Mouse (Mus musculus) C2C12 (cell line): ENCODE measurements at regions not wholly inside any gene's neighbourhood (a gene's known extent, or its start where the extent isn't known, plus 50 kb on each side); places are given as distances from the start of the nearest gene placed in this dataset.

Experiments used
- H3K27me3 ChIP-seq: one replicate; pipeline ENCODE4 v1.6.1; 2011; ENCODE audit not compliant: control insufficient read depth, insufficient read depth, insufficient read length
- H3K36me3 ChIP-seq: one replicate; pipeline ENCODE4 v1.6.1; 2011; ENCODE audit not compliant: control insufficient read depth, insufficient read depth
- H3K4me3 ChIP-seq: one replicate; pipeline ENCODE4 v1.5.1; 2011; ENCODE audit warnings: mild to moderate bottlenecking, control low read depth; ENCODE audit not compliant: poor library complexity, insufficient read depth, severe bottlenecking
- H3K79me2 ChIP-seq: one replicate; pipeline ENCODE4 v1.6.1; 2011; ENCODE audit not compliant: control insufficient read depth, insufficient read depth
- H3K79me3 ChIP-seq: one replicate; pipeline ENCODE4 v1.6.1; 2011; ENCODE audit warnings: low read depth, control low read depth
- H3ac ChIP-seq: one replicate; pipeline ENCODE3; 2011; ENCODE audit warnings: low read depth; ENCODE audit not compliant: control insufficient read depth, insufficient read length
- CEBPB ChIP-seq: IDR thresholded peaks from one replicate; pipeline ENCODE4 v1.6.1; 2011; ENCODE audit warnings: low read depth, mild to moderate bottlenecking, control low read depth, moderate library complexity
- CTCF ChIP-seq: IDR thresholded peaks from one replicate; pipeline ENCODE4 v1.5.1; 2011; ENCODE audit not compliant: control insufficient read depth, insufficient read depth, insufficient read length
- FOSL1 ChIP-seq: IDR thresholded peaks from one replicate; pipeline ENCODE4 v1.8.0; 2011; ENCODE audit warnings: mild to moderate bottlenecking, low read length; ENCODE audit not compliant: poor library complexity, insufficient read depth, severe bottlenecking
- MAX ChIP-seq: IDR thresholded peaks from one replicate; pipeline ENCODE4 v1.6.1; 2011; ENCODE audit warnings: mild to moderate bottlenecking, control low read depth
- MYOD1 ChIP-seq: IDR thresholded peaks from one replicate; pipeline ENCODE4 v1.6.1; 2011; ENCODE audit warnings: low read depth; ENCODE audit not compliant: control insufficient read depth, insufficient read length
- MYOG ChIP-seq: IDR thresholded peaks from one replicate; pipeline ENCODE4 v1.6.1; 2011; ENCODE audit not compliant: control insufficient read depth, insufficient read length; ENCODE audit errors: extremely low read depth
- USF1 ChIP-seq: IDR thresholded peaks from one replicate; pipeline ENCODE4 v1.6.1; 2011; ENCODE audit warnings: low read depth, mild to moderate bottlenecking, control low read depth, moderate library complexity

DNA sequence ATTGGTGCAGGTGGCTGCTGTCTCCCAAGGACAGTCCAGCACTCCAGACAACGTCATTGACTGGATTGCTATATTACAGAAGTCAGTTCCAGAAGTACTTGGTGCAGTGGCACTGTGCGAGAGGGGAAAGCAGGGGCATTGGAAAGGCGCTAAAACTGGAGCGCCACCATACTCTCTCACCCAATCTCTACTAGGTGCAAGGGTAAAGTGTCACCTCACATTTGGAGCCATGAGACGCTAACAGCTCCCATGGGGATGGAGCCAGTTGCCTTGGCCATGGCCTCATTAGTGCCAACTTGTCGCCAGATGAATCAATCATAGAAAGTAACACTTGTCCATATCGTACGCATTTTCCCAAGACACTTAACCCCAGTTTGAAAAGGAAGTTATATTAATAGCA is 1617.2 kb upstream of the Gulo start:
- Histone ChIP-seq H3K27me3 (peaks cover 4% of the 10 kb centered on the region), H3ac (no peak overlapping the region), H3K4me3 (no peak overlapping the region), H3K36me3 (no peaks in the 10 kb centered on the region), H3K79me3 (no peaks in the 10 kb centered on the region), H3K79me2 (no peaks in the 10 kb centered on the region)
- no peak for TF ChIP-seq MYOD1
- TF ChIP-seq FOSL1, result no peak
- TF ChIP-seq CTCF, result no peak
- no peak for TF ChIP-seq MYOG
- no peak for TF ChIP-seq MAX
- TF ChIP-seq USF1, result no peak
- TF ChIP-seq CEBPB, result no peak

GRCm38 (mm10) chr14:67623841-67624480 is 1615.0 kb upstream of the Gulo start:
- no peak overlapping the region for H3K4me3 ChIP-seq
- no peaks in the 10 kb centered on the region for H3K36me3 ChIP-seq
- H3K27me3 ChIP-seq, result peaks cover 4% of the 10 kb centered on the region
- no peak overlapping the region for H3ac ChIP-seq
- no peaks in the 10 kb centered on the region for H3K79me2 ChIP-seq
- H3K79me3 ChIP-seq, result no peaks in the 10 kb centered on the region
- TF ChIP-seq CEBPB (no peak), USF1 (no peak), MYOG (no peak), MYOD1 (no peak), MAX (no peak), CTCF (no peak), FOSL1 (no peak)

GRCm38 (mm10) chr14:67622911-67623310 is 1613.9 kb upstream of the Gulo start:
- Histone ChIP-seq H3K79me3 (no peaks in the 10 kb centered on the region), H3K4me3 (no peak overlapping the region)

GRCm38 (mm10) chr14:67621486-67621885 is 1612.5 kb upstream of the Gulo start:
- Histone ChIP-seq H3K79me2 (no peaks in the 10 kb centered on the region), H3ac (peak overlapping the region; percentile 12), H3K4me3 (no peak overlapping the region), H3K36me3 (no peaks in the 10 kb centered on the region), H3K27me3 (no peaks in the 10 kb centered on the region), H3K79me3 (no peaks in the 10 kb centered on the region)
- TF ChIP-seq FOSL1, result no peak
- no peak for TF ChIP-seq MYOD1
- no peak for TF ChIP-seq USF1
- no peak for TF ChIP-seq CTCF
- TF ChIP-seq MAX, result no peak
- no peak for TF ChIP-seq CEBPB
- no peak for TF ChIP-seq MYOG

More at GRCm38 (mm10) chr14:67622911-67623310, 1613.9 kb upstream of the Gulo start:
- Histone ChIP-seq H3ac (no peak overlapping the region), H3K27me3 (peaks cover 4% of the 10 kb centered on the region), H3K36me3 (no peaks in the 10 kb centered on the region), H3K79me2 (no peaks in the 10 kb centered on the region)
- no peak for TF ChIP-seq CTCF
- TF ChIP-seq USF1, result no peak

DNA sequence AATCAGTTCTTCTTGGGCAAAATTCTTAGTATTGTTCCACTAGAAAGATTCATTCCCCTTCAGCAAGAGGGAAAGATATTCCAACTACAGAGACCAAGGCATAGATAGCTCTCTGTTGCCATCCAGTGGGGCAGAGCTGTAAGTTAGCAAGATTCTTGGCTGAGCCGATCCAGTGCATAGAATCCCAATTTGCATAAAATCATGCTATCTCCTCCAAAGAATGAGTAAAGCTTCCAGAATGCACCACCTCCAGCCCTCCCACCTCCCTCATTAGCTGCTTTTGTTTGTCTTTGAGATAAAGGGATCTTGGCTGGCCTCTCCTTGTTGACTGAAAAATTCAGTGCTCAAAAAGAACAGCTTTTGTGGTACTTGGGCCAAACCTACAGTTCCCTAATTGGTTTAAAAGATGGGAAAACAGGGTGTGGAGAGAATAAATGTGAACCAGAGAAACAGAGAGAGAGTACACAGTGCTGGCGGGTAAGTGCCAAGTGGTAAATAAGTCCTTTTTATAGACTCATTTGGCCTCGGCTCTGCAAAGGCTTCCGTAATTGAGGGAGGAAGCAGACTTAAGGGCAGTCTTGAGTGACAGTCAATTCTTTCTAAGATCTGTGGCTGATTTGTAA is 1612.0 kb upstream of the Gulo start:
- Histone ChIP-seq H3K79me2 (no peaks in the 10 kb centered on the region), H3K4me3 (no peak overlapping the region), H3K79me3 (no peaks in the 10 kb centered on the region), H3K27me3 (peaks cover 4% of the 10 kb centered on the region), H3ac (no peak overlapping the region), H3K36me3 (no peaks in the 10 kb centered on the region)
- TF ChIP-seq CEBPB (no peak), MAX (no peak), FOSL1 (no peak), MYOG (no peak), CTCF (peak; percentile 20)

DNA sequence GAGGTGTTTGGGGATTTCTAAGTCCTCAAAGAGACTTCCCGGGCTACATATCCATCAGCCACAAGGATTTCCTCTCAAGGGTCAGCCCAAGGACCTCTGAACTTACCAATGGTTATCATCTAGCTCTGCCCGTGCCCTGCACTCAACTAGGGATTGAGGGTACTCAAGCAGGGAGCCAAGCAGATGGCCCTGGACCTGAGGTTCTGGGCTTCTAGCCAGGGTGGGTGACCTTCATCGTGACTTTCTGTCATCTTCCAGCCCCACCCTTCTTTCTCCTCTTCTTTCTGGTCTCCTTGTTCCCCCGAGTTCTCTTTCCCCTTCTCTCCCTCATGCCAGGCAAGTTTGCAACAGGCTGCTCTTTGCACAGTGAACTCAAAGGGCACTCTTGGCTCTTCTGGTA is 1610.6 kb upstream of the Gulo start:
- Histone ChIP-seq H3K4me3 (no peak overlapping the region), H3K27me3 (peaks cover 13% of the 10 kb centered on the region), H3K79me2 (no peaks in the 10 kb centered on the region), H3K36me3 (no peaks in the 10 kb centered on the region), H3ac (no peak overlapping the region), H3K79me3 (no peaks in the 10 kb centered on the region)
- TF ChIP-seq MYOD1, result no peak
- TF ChIP-seq MAX, result no peak
- TF ChIP-seq FOSL1, result no peak
- TF ChIP-seq USF1, result no peak
- no peak for TF ChIP-seq CTCF
- TF ChIP-seq CEBPB, result no peak
- TF ChIP-seq MYOG, result no peak
